Comparison of ENCODE assay signal across 25 mouse cellular contexts in genomic region chr15:62484350-62484749, GRCm38 (mm10).
"Had no signal": no experiment of that assay in that cellular context is flagged by ENCODE, and none has a peak within 500 bp of the region (broad histone marks: within the 10 kb centered on the region; RNA-seq: fewer than 3 reads in every experiment).

No protein-coding gene starts in this region.

- H3K36me3 ChIP-seq: embryonic facial prominence, embryonic 10.5 days; embryonic facial prominence, embryonic 12.5 days; embryonic facial prominence, embryonic 13.5 days; embryonic facial prominence, embryonic 15.5 days; forebrain, embryonic 10.5 days; forebrain, embryonic 12.5 days; forebrain, embryonic 15.5 days; heart, embryonic 10.5 days had no signal

- H3K4me1 ChIP-seq: embryonic facial prominence, embryonic 10.5 days; embryonic facial prominence, embryonic 12.5 days; embryonic facial prominence, embryonic 13.5 days; embryonic facial prominence, embryonic 15.5 days; forebrain, embryonic 12.5 days; forebrain, embryonic 15.5 days; heart, embryonic 10.5 days had no signal

- H3K9me3 ChIP-seq: embryonic facial prominence, embryonic 10.5 days; embryonic facial prominence, embryonic 12.5 days; embryonic facial prominence, embryonic 13.5 days; embryonic facial prominence, embryonic 15.5 days; forebrain, embryonic 10.5 days; forebrain, embryonic 12.5 days; forebrain, embryonic 13.5 days; forebrain, embryonic 15.5 days; heart, embryonic 10.5 days had no signal

- H3K4me2 ChIP-seq: embryonic facial prominence, embryonic 12.5 days; embryonic facial prominence, embryonic 13.5 days; embryonic facial prominence, embryonic 15.5 days; forebrain, embryonic 12.5 days; forebrain, embryonic 13.5 days; forebrain, embryonic 15.5 days had no signal

- H3K9ac ChIP-seq: embryonic facial prominence, embryonic 12.5 days; embryonic facial prominence, embryonic 13.5 days; embryonic facial prominence, embryonic 15.5 days; forebrain, embryonic 12.5 days; forebrain, embryonic 13.5 days; forebrain, embryonic 15.5 days; forebrain, postnatal 0 days had no signal

- H3K4me3 ChIP-seq: embryonic facial prominence, embryonic 10.5 days; embryonic facial prominence, embryonic 12.5 days; embryonic facial prominence, embryonic 13.5 days; embryonic facial prominence, embryonic 15.5 days; erythroblast, embryonic 14.5 days; forebrain, embryonic 10.5 days; forebrain, embryonic 12.5 days; forebrain, embryonic 13.5 days; forebrain, embryonic 15.5 days; gastrocnemius, adult 2 months; heart, adult 2 months; heart, embryonic 10.5 days had no signal

- DNase-seq: cerebellum, adult 9-11 months; cerebellum, postnatal 10 days; cerebellum, postnatal 14 days; cerebellum, postnatal 25 days; cerebellum, postnatal 36 days; embryo, embryonic 11 days; forebrain, postnatal 0 days; gastrocnemius, adult 2 months; gastrocnemius, postnatal 10 days; gastrocnemius, postnatal 14 days; gastrocnemius, postnatal 25 days; gastrocnemius, postnatal 36 days; heart, adult 11 months; heart, adult 18-20 months; heart, adult 2 months had no signal

- H3K27me3 ChIP-seq: embryonic facial prominence, embryonic 12.5 days; embryonic facial prominence, embryonic 13.5 days; embryonic facial prominence, embryonic 15.5 days; forebrain, embryonic 12.5 days; forebrain, embryonic 13.5 days; forebrain, embryonic 15.5 days had no signal

- H3K27ac ChIP-seq: embryonic facial prominence, embryonic 10.5 days; embryonic facial prominence, embryonic 12.5 days; embryonic facial prominence, embryonic 13.5 days; embryonic facial prominence, embryonic 15.5 days; forebrain, embryonic 10.5 days; forebrain, embryonic 12.5 days; forebrain, embryonic 13.5 days; forebrain, embryonic 15.5 days; gastrocnemius, adult 2 months; heart, adult 2 months; heart, embryonic 10.5 days had no signal
